Mouse (Mus musculus): ENCODE data around the gene Mrto4. TPM values are rescaled to one million over a fixed set of nuclear protein-coding genes. Genes with fewer than 3 reads are reported as not detected.

Mrto4 gene
- polyA plus RNA-seq, 1 experiment, result 192 TPM

DNA sequence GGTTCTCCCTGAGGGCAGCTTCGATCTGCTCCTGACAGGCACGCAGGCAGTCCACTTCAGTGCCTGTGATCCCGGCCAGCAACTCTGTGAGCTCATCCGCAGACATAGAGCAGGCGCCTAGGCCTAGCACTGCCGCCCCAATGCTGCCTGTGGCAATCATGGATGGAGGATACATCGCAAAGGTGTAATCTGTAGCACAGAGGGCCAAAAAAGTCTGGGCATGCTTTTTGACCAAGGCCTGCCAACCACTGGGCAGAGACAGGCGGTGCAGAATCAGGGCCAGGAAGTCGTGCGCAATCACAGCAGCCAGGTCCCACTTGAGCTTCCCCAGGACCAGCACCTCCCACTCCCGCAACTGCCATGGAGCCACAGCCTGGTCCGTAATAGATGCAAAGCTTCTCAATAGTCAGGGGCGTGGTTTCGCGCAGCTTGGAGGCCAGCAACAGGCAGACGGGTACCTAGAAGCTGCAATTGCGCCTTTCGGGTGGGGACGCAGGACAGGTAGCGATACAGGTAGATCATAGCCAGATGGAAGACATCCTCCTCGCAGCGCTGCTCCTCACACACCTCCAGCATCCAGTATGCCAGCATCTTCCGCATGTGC is 6.9 kb downstream of the Mrto4 start:
- Histone ChIP-seq H3K79me3 (ENCODE audit: low read depth) (peaks cover 9% of the 10 kb centered on the region), H3K27me3 (ENCODE audit: control insufficient read depth, insufficient read depth, insufficient read length) (no peaks in the 10 kb centered on the region), H3K4me3 (ENCODE audit: insufficient read depth, poor library complexity, severe bottlenecking) (no peak overlapping the region), H3ac (ENCODE audit: control insufficient read depth, insufficient read length, low read depth) (no peak overlapping the region), H3K36me3 (ENCODE audit: control insufficient read depth, insufficient read depth) (peaks cover 31% of the 10 kb centered on the region), H3K79me2 (ENCODE audit: control insufficient read depth, insufficient read depth) (peaks cover 18% of the 10 kb centered on the region)
- TF ChIP-seq MYOD1 (IDR thresholded peaks at IDR 0.05; ENCODE audit: control insufficient read depth, insufficient read length, low read depth) (no peak), MYOG (IDR thresholded peaks at IDR 0.05; ENCODE audit: control insufficient read depth, extremely low read depth, insufficient read length) (no peak), CEBPB (IDR thresholded peaks at IDR 0.05; ENCODE audit: low read depth) (no peak), FOSL1 (IDR thresholded peaks at IDR 0.05; ENCODE audit: insufficient read depth, low read length, poor library complexity, severe bottlenecking) (no peak), MAX (IDR thresholded peaks at IDR 0.05) (no peak), CTCF (IDR thresholded peaks at IDR 0.05; ENCODE audit: control insufficient read depth, insufficient read depth, insufficient read length) (no peak), USF1 (IDR thresholded peaks at IDR 0.05; ENCODE audit: low read depth) (no peak)

DNA sequence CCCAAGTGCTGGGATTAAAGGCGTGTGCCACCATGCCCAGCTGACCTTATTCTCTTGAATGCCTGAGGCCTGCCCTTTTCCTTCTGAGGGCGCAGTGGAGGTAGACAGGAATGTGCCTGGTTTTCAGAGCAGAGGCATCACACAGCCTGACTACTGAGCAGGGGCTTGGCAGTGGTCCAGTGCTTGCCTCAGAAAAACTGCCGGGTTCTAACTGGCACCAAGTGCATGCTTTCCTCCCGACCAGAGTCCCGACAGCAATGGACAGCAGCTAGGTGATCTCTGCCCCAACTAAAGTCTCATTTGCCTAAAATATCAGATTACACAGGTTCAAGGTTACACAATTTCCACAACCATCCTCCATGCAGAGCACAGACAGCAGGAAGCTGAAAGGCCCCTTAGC is 8.7 kb downstream of the Mrto4 start:
- TF ChIP-seq MAX (IDR thresholded peaks at IDR 0.05), result no peak
- no peak for TF ChIP-seq FOSL1 (IDR thresholded peaks at IDR 0.05; ENCODE audit: insufficient read depth, low read length, poor library complexity, severe bottlenecking)
- no peak for TF ChIP-seq USF1 (IDR thresholded peaks at IDR 0.05; ENCODE audit: low read depth)
- no peak for TF ChIP-seq MYOD1 (IDR thresholded peaks at IDR 0.05; ENCODE audit: control insufficient read depth, insufficient read length, low read depth)
- TF ChIP-seq CEBPB (IDR thresholded peaks at IDR 0.05; ENCODE audit: low read depth), result no peak
- no peak for TF ChIP-seq MYOG (IDR thresholded peaks at IDR 0.05; ENCODE audit: control insufficient read depth, extremely low read depth, insufficient read length)
- TF ChIP-seq CTCF (IDR thresholded peaks at IDR 0.05; ENCODE audit: control insufficient read depth, insufficient read depth, insufficient read length), result no peak
- Histone ChIP-seq H3K27me3 (ENCODE audit: control insufficient read depth, insufficient read depth, insufficient read length) (no peaks in the 10 kb centered on the region), H3K4me3 (ENCODE audit: insufficient read depth, poor library complexity, severe bottlenecking) (no peak overlapping the region), H3ac (ENCODE audit: control insufficient read depth, insufficient read length, low read depth) (no peak overlapping the region), H3K79me3 (ENCODE audit: low read depth) (no peaks in the 10 kb centered on the region), H3K79me2 (ENCODE audit: control insufficient read depth, insufficient read depth) (no peaks in the 10 kb centered on the region), H3K36me3 (ENCODE audit: control insufficient read depth, insufficient read depth) (peaks cover 19% of the 10 kb centered on the region)

DNA sequence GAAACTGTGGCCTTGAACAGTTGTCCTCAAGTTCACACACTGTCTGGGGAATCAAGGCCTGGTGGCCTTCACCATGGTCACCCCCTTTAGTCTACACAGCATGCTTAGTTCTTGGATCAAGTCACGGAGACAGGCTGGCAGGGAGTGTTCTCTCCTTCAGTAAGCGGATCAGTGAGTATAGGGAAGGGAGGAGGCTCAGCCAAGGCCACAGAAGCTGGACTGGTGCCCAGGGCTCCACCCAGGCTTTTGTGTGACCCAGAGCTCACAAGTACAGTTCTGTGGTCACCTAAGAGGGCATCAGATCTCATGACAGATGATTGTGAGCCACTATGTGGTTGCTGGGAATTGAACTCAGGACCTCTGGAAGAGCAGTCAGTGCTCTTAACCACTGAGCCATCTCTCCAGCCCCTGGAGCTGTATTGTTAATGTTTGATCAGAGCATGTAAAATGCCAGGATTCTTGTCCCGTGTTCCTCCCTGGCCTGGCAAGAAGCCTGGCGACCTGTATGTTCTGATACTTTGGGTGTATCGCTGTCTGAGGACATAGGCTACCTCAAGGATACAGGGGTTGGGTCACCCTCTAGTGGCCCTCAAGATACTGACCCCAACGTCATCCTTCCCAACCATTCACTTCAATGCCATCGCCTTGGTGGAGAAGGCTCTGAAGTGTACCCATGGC is 10.7 kb downstream of the Mrto4 start:
- H3K79me2 ChIP-seq (ENCODE audit: control insufficient read depth, insufficient read depth), result no peaks in the 10 kb centered on the region
- H3K27me3 ChIP-seq (ENCODE audit: control insufficient read depth, insufficient read depth, insufficient read length), result no peaks in the 10 kb centered on the region
- H3K79me3 ChIP-seq (ENCODE audit: low read depth), result no peaks in the 10 kb centered on the region
- no peak overlapping the region for H3K4me3 ChIP-seq (ENCODE audit: insufficient read depth, poor library complexity, severe bottlenecking)
- no peak overlapping the region for H3ac ChIP-seq (ENCODE audit: control insufficient read depth, insufficient read length, low read depth)
- peaks cover 5% of the 10 kb centered on the region for H3K36me3 ChIP-seq (ENCODE audit: control insufficient read depth, insufficient read depth)
- no peak for TF ChIP-seq CTCF (IDR thresholded peaks at IDR 0.05; ENCODE audit: control insufficient read depth, insufficient read depth, insufficient read length)
- TF ChIP-seq USF1 (IDR thresholded peaks at IDR 0.05; ENCODE audit: low read depth), result no peak
- no peak for TF ChIP-seq MAX (IDR thresholded peaks at IDR 0.05)

DNA sequence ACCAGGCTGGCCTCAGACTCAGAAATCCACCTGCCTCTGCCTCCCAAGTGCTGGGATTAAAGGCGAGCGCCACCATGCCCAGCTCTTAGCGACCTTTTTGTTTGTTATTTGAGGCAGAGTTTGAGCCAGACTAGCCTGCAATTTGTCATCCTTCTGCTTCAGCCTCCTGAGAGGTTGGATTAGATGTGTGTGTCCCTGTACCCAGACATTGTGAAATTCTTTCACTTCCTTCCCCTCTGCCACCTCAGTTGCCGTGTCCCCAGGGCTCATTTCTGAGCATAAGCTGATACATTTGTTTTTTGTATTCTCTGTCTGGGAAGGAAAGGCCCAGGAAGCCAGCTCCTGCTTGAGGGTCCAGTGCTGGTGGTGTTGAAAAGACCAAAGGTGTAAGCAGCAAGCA is 11.5 kb downstream of the Mrto4 start:
- H3K4me3 ChIP-seq (ENCODE audit: insufficient read depth, poor library complexity, severe bottlenecking), result no peak overlapping the region
- no peaks in the 10 kb centered on the region for H3K27me3 ChIP-seq (ENCODE audit: control insufficient read depth, insufficient read depth, insufficient read length)
- no peaks in the 10 kb centered on the region for H3K79me3 ChIP-seq (ENCODE audit: low read depth)
- TF ChIP-seq CTCF (IDR thresholded peaks at IDR 0.05; ENCODE audit: control insufficient read depth, insufficient read depth, insufficient read length), result no peak
- no peak for TF ChIP-seq MYOG (IDR thresholded peaks at IDR 0.05; ENCODE audit: control insufficient read depth, extremely low read depth, insufficient read length)
- TF ChIP-seq MAX (IDR thresholded peaks at IDR 0.05), result no peak
- TF ChIP-seq CEBPB (IDR thresholded peaks at IDR 0.05; ENCODE audit: low read depth), result no peak
- no peak for TF ChIP-seq FOSL1 (IDR thresholded peaks at IDR 0.05; ENCODE audit: insufficient read depth, low read length, poor library complexity, severe bottlenecking)
- no peak for TF ChIP-seq MYOD1 (IDR thresholded peaks at IDR 0.05; ENCODE audit: control insufficient read depth, insufficient read length, low read depth)
- TF ChIP-seq USF1 (IDR thresholded peaks at IDR 0.05; ENCODE audit: low read depth), result no peak
- no peaks in the 10 kb centered on the region for H3K36me3 ChIP-seq (ENCODE audit: control insufficient read depth, insufficient read depth)
- H3K79me2 ChIP-seq (ENCODE audit: control insufficient read depth, insufficient read depth), result no peaks in the 10 kb centered on the region
- no peak overlapping the region for H3ac ChIP-seq (ENCODE audit: control insufficient read depth, insufficient read length, low read depth)

DNA sequence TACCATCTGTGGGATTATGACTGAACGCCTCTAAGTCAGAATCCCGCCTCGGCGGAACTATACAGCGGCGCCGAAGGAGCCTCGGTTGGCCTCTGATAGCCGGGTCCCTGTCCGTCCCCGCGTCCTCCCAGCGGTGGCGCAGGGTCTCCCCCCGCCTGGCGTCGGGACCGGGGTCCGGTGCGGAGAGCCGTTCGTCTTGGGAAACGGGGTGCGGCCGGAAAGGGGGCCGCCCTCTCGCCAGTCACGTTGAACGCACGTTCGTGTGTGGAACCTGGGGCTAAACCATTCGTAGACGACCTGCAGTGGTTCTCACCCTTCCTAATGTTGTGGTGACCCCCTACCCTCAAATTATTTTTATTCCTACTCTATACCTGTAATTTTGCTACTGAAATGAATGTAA is 14.2 kb downstream of the Mrto4 start:
- H3K79me2 ChIP-seq (ENCODE audit: control insufficient read depth, insufficient read depth), result no peaks in the 10 kb centered on the region
- no peaks in the 10 kb centered on the region for H3K36me3 ChIP-seq (ENCODE audit: control insufficient read depth, insufficient read depth)
- no peak overlapping the region for H3ac ChIP-seq (ENCODE audit: control insufficient read depth, insufficient read length, low read depth)
- no peaks in the 10 kb centered on the region for H3K27me3 ChIP-seq (ENCODE audit: control insufficient read depth, insufficient read depth, insufficient read length)
- TF ChIP-seq MAX (IDR thresholded peaks at IDR 0.05) (no peak), CEBPB (IDR thresholded peaks at IDR 0.05; ENCODE audit: low read depth) (no peak), CTCF (IDR thresholded peaks at IDR 0.05; ENCODE audit: control insufficient read depth, insufficient read depth, insufficient read length) (no peak), MYOG (IDR thresholded peaks at IDR 0.05; ENCODE audit: control insufficient read depth, extremely low read depth, insufficient read length) (no peak), MYOD1 (IDR thresholded peaks at IDR 0.05; ENCODE audit: control insufficient read depth, insufficient read length, low read depth) (no peak), FOSL1 (IDR thresholded peaks at IDR 0.05; ENCODE audit: insufficient read depth, low read length, poor library complexity, severe bottlenecking) (no peak), USF1 (IDR thresholded peaks at IDR 0.05; ENCODE audit: low read depth) (no peak)
- H3K79me3 ChIP-seq (ENCODE audit: low read depth), result no peaks in the 10 kb centered on the region
- H3K4me3 ChIP-seq (ENCODE audit: insufficient read depth, poor library complexity, severe bottlenecking), result no peak overlapping the region
